Mouse (Mus musculus) cerebellum, adult 18-20 months (tissue): ENCODE results near the gene Tnip1.
A peak's percentile ranks its signal among the peaks of the same experiment; 100 is the strongest.

ENCODE experiments used
- DNase-seq, 2 experiments: peaks; one replicate each; pipeline ENCODE4 v3.0.0; 2021

The Tnip1 gene

GRCm38 (mm10) chr11:54871831-54872537 lies 90.7 kb downstream of the Tnip1 start:
- DNase-seq: peak in 1 of 2 experiments; percentile 23

- DNase-seq: no peak
Observed at GRCm38 (mm10) chr11:54869318-54869717, 93.4 kb downstream of the Tnip1 start.

GRCm38 (mm10) chr11:54868445-54868844 lies 94.3 kb downstream of the Tnip1 start:
- DNase-seq: no peak

- no peak for DNase-seq
Observed at GRCm38 (mm10) chr11:54867903-54868434, 94.7 kb downstream of the Tnip1 start.

GRCm38 (mm10) chr11:54867049-54867385 lies 95.7 kb downstream of the Tnip1 start:
- peak in 1 of 2 experiments; percentile 40 for DNase-seq

- peak; percentile 92 to 98 for DNase-seq
Observed at GRCm38 (mm10) chr11:54866119-54867048, 96.3 kb downstream of the Tnip1 start, which contains the start of gene Hint1. Hint1 (plus strand) TSS chr11:54866383.

GRCm38 (mm10) chr11:54865330-54866085 lies 97.2 kb downstream of the Tnip1 start:
- no peak for DNase-seq

GRCm38 (mm10) chr11:54862621-54863520 lies 99.8 kb downstream of the Tnip1 start:
- DNase-seq: peak; percentile 68 to 69

GRCm38 (mm10) chr11:54861471-54862420 lies 101.0 kb downstream of the Tnip1 start:
- no peak for DNase-seq
